8 mouse cellular contexts compared by ENCODE assay signal in the genomic region with DNA sequence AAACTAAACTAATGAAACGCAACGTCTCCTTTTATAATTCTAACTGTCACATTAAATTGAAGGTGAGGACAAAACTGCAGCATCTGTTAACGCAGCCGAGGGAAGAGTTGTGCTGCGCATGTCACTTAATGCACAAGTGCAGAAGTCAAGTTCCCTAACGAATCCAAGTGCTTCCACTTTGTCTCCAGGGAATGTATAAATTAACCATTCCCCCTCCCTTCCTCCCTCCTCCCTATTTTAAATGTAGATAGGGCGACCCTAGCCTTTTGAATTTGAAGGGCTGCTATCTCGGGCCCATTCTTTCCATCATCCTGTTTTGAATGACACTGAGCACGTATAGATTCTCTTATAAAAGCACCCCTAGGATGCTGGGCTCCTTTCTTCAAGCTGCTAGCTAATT. TPM values are rescaled to one million over a fixed set of nuclear protein-coding genes. Genes with fewer than 3 reads are reported as not detected.
DNase-seq lines count a peak whose midpoint lies in the region; ATAC-seq and TF ChIP-seq lines count a peak whose summit lies in the region.

No protein-coding gene starts in this region.

- H3K4me1 ChIP-seq in heart, adult 2 months (ENCODE audit: control insufficient read depth, insufficient read depth, low read length), result peaks cover 2% of the 10 kb centered on the region
- H3K4me1 ChIP-seq in MEL (ENCODE audit: control insufficient read depth in 1 of 2, insufficient read depth in 2 of 2, low read length in 2 of 2), result peaks cover 5 to 24% of the 10 kb centered on the region in 2 experiments
- peaks cover 10% of the 10 kb centered on the region; the same call in 1 of the 2 replicates for H3K4me1 ChIP-seq in forebrain, postnatal 0 days (ENCODE audit: insufficient read depth)

- WGBS in heart, adult 2 months, result 49% methylated on average over 9 of the region's 9 CpGs
- 4% methylated on average over 9 of the region's 9 CpGs for WGBS in forebrain, postnatal 0 days

- no peaks in the 10 kb centered on the region for H3K36me3 ChIP-seq in heart, adult 2 months (ENCODE audit: control insufficient read depth, insufficient read depth, low read length)
- peaks cover 0 to 20% of the 10 kb centered on the region in 2 experiments; a peak in 2 of 4 replicates for H3K36me3 ChIP-seq in MEL (ENCODE audit: control insufficient read depth in 1 of 2, insufficient read depth in 2 of 2, low read length in 2 of 2)
- no peaks in the 10 kb centered on the region for H3K36me3 ChIP-seq in forebrain, postnatal 0 days (ENCODE audit: insufficient read depth)

- H3K79me2 ChIP-seq in heart, adult 2 months (replicated peaks; ENCODE audit: control insufficient read depth, insufficient read depth, low read length), result no peaks in the 10 kb centered on the region
- peaks cover 38% of the 10 kb centered on the region for H3K79me2 ChIP-seq in MEL (ENCODE audit: control insufficient read depth, insufficient read depth, low read length, poor library complexity)

- no peak for TF ChIP-seq CTCF in heart, adult 2 months (IDR thresholded peaks at IDR 0.05)
- no peak for TF ChIP-seq CTCF in MEL (IDR thresholded peaks at IDR 0.05 in 2 of 3, conservative IDR thresholded peaks at IDR 0.05 in 1 of 3; ENCODE audit: control insufficient read depth in 1 of 3, insufficient read depth in 1 of 3, low read depth in 2 of 3, low read length in 3 of 3, poor library complexity in 1 of 3, severe bottlenecking in 1 of 3)
- no peak for TF ChIP-seq CTCF in forebrain, postnatal 0 days (IDR thresholded peaks at IDR 0.05; ENCODE audit: low read depth)

- no peak for TF ChIP-seq RAD21 in MEL (IDR thresholded peaks at IDR 0.05; ENCODE audit: low read depth, low read length)

- ATAC-seq in forebrain, postnatal 0 days, result no peak

- TF ChIP-seq POLR2A in heart, adult 2 months (IDR thresholded peaks at IDR 0.05; ENCODE audit: insufficient read depth, low read depth, low read length), result no peak
- no peak for TF ChIP-seq POLR2A in MEL (IDR thresholded peaks at IDR 0.05; ENCODE audit: control insufficient read depth in 1 of 2, insufficient read depth in 1 of 2, low read depth in 1 of 2, low read length in 2 of 2, poor library complexity in 1 of 2)

- no peak for DNase-seq in heart, adult 2 months
- no peak for DNase-seq in heart, adult 9 months (ENCODE audit: low spot score in 2 of 2)
- no peak for DNase-seq in MEL (ENCODE audit: low read depth, low spot score)
- DNase-seq in forebrain, postnatal 0 days, result peak; percentile 56
- peak; percentile 50 for DNase-seq in mesoderm, embryonic 11.5 days (ENCODE audit: low read depth, low spot score)
- no peak for DNase-seq in cerebellum, postnatal 10 days
- DNase-seq in right cerebral cortex, adult 18-20 months, result no peak
- DNase-seq in adipocyte (ENCODE audit: low spot score), result no peak

- no peaks in the 10 kb centered on the region for H3K9me3 ChIP-seq in MEL (replicated peaks; ENCODE audit: insufficient read depth, low read length)
- no peaks in the 10 kb centered on the region for H3K9me3 ChIP-seq in forebrain, postnatal 0 days (ENCODE audit: low read length)

- H3K27ac ChIP-seq in heart, adult 2 months, result peak overlapping the region; percentile 93
- peak overlapping the region; percentile 85 for H3K27ac ChIP-seq in MEL (ENCODE audit: control insufficient read depth, low read depth, low read length)
- peak overlapping the region; percentile 78 for H3K27ac ChIP-seq in forebrain, postnatal 0 days (ENCODE audit: low read depth, low read length)

- peak overlapping the region; percentile 98 for H3K4me2 ChIP-seq in forebrain, postnatal 0 days (ENCODE audit: low read depth)

- no peaks in the 10 kb centered on the region for H3K27me3 ChIP-seq in heart, adult 2 months (ENCODE audit: control insufficient read depth, insufficient read depth, low read length)
- H3K27me3 ChIP-seq in MEL (ENCODE audit: control insufficient read depth in 1 of 2, insufficient read depth in 2 of 2, low read length in 2 of 2), result no peaks in the 10 kb centered on the region
- no peaks in the 10 kb centered on the region for H3K27me3 ChIP-seq in forebrain, postnatal 0 days (ENCODE audit: insufficient read depth, low read length)

- no peak for TF ChIP-seq EP300 in heart, adult 2 months (IDR thresholded peaks at IDR 0.05; ENCODE audit: insufficient read depth, low read depth, low read length)
- TF ChIP-seq EP300 in MEL (IDR thresholded peaks at IDR 0.05; ENCODE audit: low read depth in 1 of 2, low read length in 2 of 2), result no peak

- peak overlapping the region; percentile 20; the same call in 1 of the 2 replicates for H3K9ac ChIP-seq in heart, adult 2 months (ENCODE audit: low read depth, low read length)
- H3K9ac ChIP-seq in MEL (ENCODE audit: control insufficient read depth, low read depth, low read length, poor library complexity, severe bottlenecking), result peak overlapping the region; percentile 86
- peak overlapping the region; percentile 98 for H3K9ac ChIP-seq in forebrain, postnatal 0 days

- intact Hi-C loops in heart, adult 2 months (cut with DNase I), result loop anchor here (10.0 kb wide), 1 partner anchor 253 kb away; the partner anchor contains the start of gene Pdss2

- H3K4me3 ChIP-seq in heart, adult 2 months, result no peak overlapping the region; the same call in 1 of the 2 replicates
- peak overlapping the region; percentile 87 to 97 for H3K4me3 ChIP-seq in MEL (ENCODE audit: control insufficient read depth in 1 of 2, insufficient read depth in 1 of 2, low read depth in 2 of 2, low read length in 2 of 2)
- H3K4me3 ChIP-seq in forebrain, postnatal 0 days (ENCODE audit: low read depth, low read length), result peak overlapping the region; percentile 93

TF ChIP-seq in MEL, 35 proteins besides CTCF, POLR2A, EP300 and RAD21:
- TF ChIP-seq JUND (IDR thresholded peaks at IDR 0.05; ENCODE audit: low read depth, low read length), result no peak
- TF ChIP-seq NRF1 (IDR thresholded peaks at IDR 0.05; ENCODE audit: insufficient read depth, low read depth, low read length, poor library complexity, severe bottlenecking), result no peak
- no peak for TF ChIP-seq CHD1 (IDR thresholded peaks at IDR 0.05; ENCODE audit: low read depth, low read length)
- TF ChIP-seq MYC (IDR thresholded peaks at IDR 0.05; ENCODE audit: low read depth, low read length), result no peak
- no peak for TF ChIP-seq SMC3 (IDR thresholded peaks at IDR 0.05; ENCODE audit: low read depth, low read length)
- no peak for TF ChIP-seq POLR2AphosphoS2 (IDR thresholded peaks at IDR 0.05; ENCODE audit: low read length)
- TF ChIP-seq GATA1 (IDR thresholded peaks at IDR 0.05; ENCODE audit: low read depth, low read length), result no peak
- no peak for TF ChIP-seq GABPA (IDR thresholded peaks at IDR 0.05; ENCODE audit: low read depth, low read length)
- TF ChIP-seq RCOR1 (IDR thresholded peaks at IDR 0.05; ENCODE audit: low read depth, low read length), result no peak
- TF ChIP-seq UBTF (IDR thresholded peaks at IDR 0.05; ENCODE audit: borderline replicate concordance, insufficient read depth, low read depth, low read length), result no peak
- no peak for TF ChIP-seq MAFK (IDR thresholded peaks at IDR 0.05; ENCODE audit: borderline replicate concordance, low read depth, low read length)

RNA-seq across cellular contexts. Expression of gene Bend3, which starts 1.2 kb away (rescaled TPM):
- 1 to 10 TPM; 5.2 to 7.4 TPM for total RNA-seq in heart, adult 2 months (2021)
- 2.9 and 4.5 TPM in 2 replicates for polyA plus RNA-seq in heart, adult 2 months (2012; rRNA removed)
- total RNA-seq in MEL (2012; rRNA removed), result 12.6 and 13.0 TPM in 2 replicates
- polyA plus RNA-seq in MEL (2012; ENCODE audit: insufficient read depth in 1 of 2, insufficient read length in 2 of 2, low read depth in 1 of 2, low replicate concordance in 2 of 2, missing spikeins in 1 of 2), result 10 to 100 TPM; 18.7 to 32.8 TPM
- 8.5 and 11.1 TPM in 2 replicates for total RNA-seq in forebrain, postnatal 0 days (2014; rRNA removed)
- polyA plus RNA-seq in forebrain, postnatal 0 days (2015; fragmentation: Nextera tagmentation; extraction: Ambion mirVana), result 2.0 and 2.2 TPM in 2 replicates

RNA-seq across cellular contexts. Expression of gene Gm9803, which starts 46.4 kb away (rescaled TPM):
- total RNA-seq in heart, adult 2 months (2021), result 10 to 100 TPM in 1 of 2 experiments, 1 to 10 TPM in 1; 7.9 to 18.6 TPM
- 77.3 and 95.5 TPM in 2 replicates for polyA plus RNA-seq in heart, adult 2 months (2012; rRNA removed)
- total RNA-seq in MEL (2012; rRNA removed), result 10.1 and 18.7 TPM in 2 replicates
- polyA plus RNA-seq in MEL (2012; ENCODE audit: insufficient read depth in 1 of 2, insufficient read length in 2 of 2, low read depth in 1 of 2, low replicate concordance in 2 of 2, missing spikeins in 1 of 2), result 100 to 1,000 TPM in 1 of 2 experiments, not detected in 1; 137 TPM
- 39.4 and 42.3 TPM in 2 replicates for total RNA-seq in forebrain, postnatal 0 days (2014; rRNA removed)
- polyA plus RNA-seq in forebrain, postnatal 0 days (2015; fragmentation: Nextera tagmentation; extraction: Ambion mirVana), result 16.4 and 23.1 TPM in 2 replicates

Comparison
In these comparisons a context has a peak if more than half of its experiments do, and no peak if none do; other contexts are left out.
1. DNase-seq: peak in forebrain, postnatal 0 days (single experiment) and mesoderm, embryonic 11.5 days (single experiment); none in heart, adult 2 months (0 of 2), heart, adult 9 months (0 of 2), MEL (single experiment), cerebellum, postnatal 10 days (0 of 2), right cerebral cortex, adult 18-20 months (single experiment) and adipocyte (single experiment).
2. H3K9ac ChIP-seq: peak in every context shown above with its lines; median percentile 98 in forebrain, postnatal 0 days; 86 in MEL; 20 in heart, adult 2 months.
3. Peak in every context shown above with its lines, with median percentiles within 50 percentile points of each other: H3K27ac ChIP-seq.